Mouse (Mus musculus) kidney, embryonic 16.5 days (tissue): ENCODE measurements around the gene Mrps22. TPM values are rescaled to one million over a fixed set of nuclear protein-coding genes. Genes with fewer than 3 reads are reported as not detected.

ENCODE experiments used
- ATAC-seq: fragments of 200-750 bp; cut with Nextera tagmentation; 2 replicates; pipeline ENCODE4 v1.8.0; 2017; ENCODE audit warnings: moderate TSS enrichment; ENCODE audit not compliant: low FRiP score, low TSS enrichment
- H3K27ac ChIP-seq: fragments of 300-500 bp; sonication (generic); 2 replicates; pipeline ENCODE4 v1.5.1; 2014; ENCODE audit warnings: low read length
- H3K27me3 ChIP-seq: fragments of 300-500 bp; sonication (generic); 2 replicates; pipeline ENCODE4 v1.6.1; 2014; ENCODE audit warnings: low read length, control low read depth, mixed read lengths; ENCODE audit not compliant: insufficient read depth
- H3K36me3 ChIP-seq: fragments of 300-500 bp; sonication (generic); 2 replicates; pipeline ENCODE4 v1.6.1; 2014; ENCODE audit warnings: low read length, control low read depth, mixed read lengths; ENCODE audit not compliant: insufficient read depth
- H3K4me1 ChIP-seq: fragments of 300-500 bp; sonication (generic); 2 replicates; pipeline ENCODE4 v1.6.1; 2014; ENCODE audit warnings: low read length, control low read depth, mixed read lengths; ENCODE audit not compliant: insufficient read depth
- H3K4me2 ChIP-seq: fragments of 300-500 bp; sonication (generic); replicated peaks from 2 replicates; pipeline ENCODE4 v1.6.1; 2014; ENCODE audit warnings: low read depth, low read length
- H3K4me3 ChIP-seq: fragments of 300-500 bp; sonication (generic); 2 replicates; pipeline ENCODE4 v1.5.1; 2014; ENCODE audit warnings: mild to moderate bottlenecking, low read length
- H3K9ac ChIP-seq: fragments of 300-500 bp; sonication (generic); replicated peaks from 2 replicates; pipeline ENCODE4 v1.6.1; 2014; ENCODE audit warnings: low read length
- H3K9me3 ChIP-seq: fragments of 300-500 bp; sonication (generic); 2 replicates; pipeline ENCODE4 v1.6.1; 2016; ENCODE audit warnings: low read length, control low read depth
- WGBS: fragments of 180-500 bp; shearing (Covaris S2); extraction: QIAGEN DNeasy Blood & Tissue Kit; methylation state at CpG from one replicate; pipeline ENCODE4 v1.1.7; 2014; 5-methylcytosine and 5-hydroxymethylcytosine counted together
- polyA plus RNA-seq: library from polyadenylated mRNA; unstranded; fragments of >200 nt; fragmentation: Nextera tagmentation; extraction: Ambion mirVana; gene quantifications from 2 replicates; pipeline ENCODE4 v1.2.1, GENCODE M21; 2015

Gene Mrps22
- polyA plus RNA-seq, result 61.6 and 63.2 TPM in 2 replicates

- H3K36me3 ChIP-seq, result peaks cover 14% of the 10 kb centered on the region
- no peaks in the 10 kb centered on the region for H3K9me3 ChIP-seq
- peak within 1 kb of the TSS; percentile 20; the same call in 1 of the 2 replicates for H3K27ac ChIP-seq
- WGBS, result under 1% methylated on average over 44 of the region's 44 CpGs
- peak within 1 kb of the TSS; percentile 79 for H3K9ac ChIP-seq
- peak within 1 kb of the TSS; percentile 93 for H3K4me3 ChIP-seq
- no peaks in the 10 kb centered on the region for H3K27me3 ChIP-seq
- peak; percentile 98 for ATAC-seq
- peak within 1 kb of the TSS; percentile 86 for H3K4me2 ChIP-seq
- peaks cover 14% of the 10 kb centered on the region for H3K4me1 ChIP-seq
Measured at GRCm38 (mm10) chr9:98601156-98601836, at the start of gene Mrps22. Mrps22 (minus strand) TSS chr9:98601660.

- WGBS, result 36% methylated on average over 8 of the region's 8 CpGs
- no peak overlapping the region for H3K27ac ChIP-seq
- no peaks in the 10 kb centered on the region for H3K9me3 ChIP-seq
- no peak overlapping the region for H3K4me2 ChIP-seq
- no peaks in the 10 kb centered on the region for H3K36me3 ChIP-seq
- H3K9ac ChIP-seq, result no peak overlapping the region
- no peaks in the 10 kb centered on the region for H3K27me3 ChIP-seq
- ATAC-seq, result no peak
- H3K4me3 ChIP-seq, result no peak overlapping the region
- H3K4me1 ChIP-seq, result no peaks in the 10 kb centered on the region
Measured at GRCm38 (mm10) chr9:98650547-98650946, 49.1 kb upstream of the Mrps22 start.

GRCm38 (mm10) chr9:98647418-98647817 is 46.0 kb upstream of the Mrps22 start:
- Histone ChIP-seq H3K4me2 (no peak overlapping the region), H3K9ac (no peak overlapping the region), H3K9me3 (no peaks in the 10 kb centered on the region), H3K4me1 (no peaks in the 10 kb centered on the region), H3K27ac (no peak overlapping the region), H3K27me3 (no peaks in the 10 kb centered on the region), H3K36me3 (no peaks in the 10 kb centered on the region), H3K4me3 (no peak overlapping the region)
- ATAC-seq, result no peak
- WGBS, result 57% methylated on average over 12 of the region's 12 CpGs

- no peaks in the 10 kb centered on the region for H3K4me1 ChIP-seq
- no peak overlapping the region for H3K4me2 ChIP-seq
- H3K27me3 ChIP-seq, result no peaks in the 10 kb centered on the region
- WGBS, result 13% methylated on average over 4 of the region's 4 CpGs
- peak; percentile 81 for ATAC-seq
- H3K9me3 ChIP-seq, result no peaks in the 10 kb centered on the region
- no peak overlapping the region for H3K27ac ChIP-seq
- H3K36me3 ChIP-seq, result no peaks in the 10 kb centered on the region
- H3K9ac ChIP-seq, result no peak overlapping the region
- no peak overlapping the region for H3K4me3 ChIP-seq
Measured at GRCm38 (mm10) chr9:98645750-98646149, 44.3 kb upstream of the Mrps22 start.

GRCm38 (mm10) chr9:98642126-98642525 is 40.7 kb upstream of the Mrps22 start:
- 80% methylated on average over 6 of the region's 6 CpGs for WGBS
- ATAC-seq, result no peak
- Histone ChIP-seq H3K9ac (no peak overlapping the region), H3K4me3 (no peak overlapping the region), H3K27ac (no peak overlapping the region), H3K27me3 (no peaks in the 10 kb centered on the region), H3K9me3 (no peaks in the 10 kb centered on the region), H3K36me3 (no peaks in the 10 kb centered on the region), H3K4me2 (no peak overlapping the region), H3K4me1 (no peaks in the 10 kb centered on the region)

GRCm38 (mm10) chr9:98633287-98634162 is 32.1 kb upstream of the Mrps22 start:
- Histone ChIP-seq H3K27me3 (peaks cover 2% of the 10 kb centered on the region; the same call in 1 of the 2 replicates), H3K9me3 (no peaks in the 10 kb centered on the region), H3K9ac (no peak overlapping the region), H3K36me3 (no peaks in the 10 kb centered on the region), H3K4me3 (no peak overlapping the region), H3K4me2 (no peak overlapping the region), H3K27ac (no peak overlapping the region), H3K4me1 (peaks cover 14% of the 10 kb centered on the region; the same call in 1 of the 2 replicates)
- whole genome bisulfite sequencing, result 31% methylated on average over 13 of the region's 13 CpGs
- ATAC-seq, result peak; percentile 70; the same call in 1 of the 2 replicates

GRCm38 (mm10) chr9:98628480-98628879 is 27.0 kb upstream of the Mrps22 start:
- Histone ChIP-seq H3K4me1 (peaks cover 6% of the 10 kb centered on the region; the same call in 1 of the 2 replicates), H3K9ac (no peak overlapping the region), H3K4me3 (no peak overlapping the region), H3K36me3 (no peaks in the 10 kb centered on the region), H3K27ac (no peak overlapping the region), H3K4me2 (no peak overlapping the region), H3K27me3 (peaks cover 2% of the 10 kb centered on the region; the same call in 1 of the 2 replicates), H3K9me3 (no peaks in the 10 kb centered on the region)
- 49% methylated on average over 3 of the region's 3 CpGs for WGBS
- no peak for ATAC-seq

- H3K4me3 ChIP-seq, result no peak overlapping the region
- no peak for ATAC-seq
- H3K27ac ChIP-seq, result no peak overlapping the region
- H3K4me2 ChIP-seq, result no peak overlapping the region
- 66% methylated on average over 4 of the region's 4 CpGs for WGBS
- H3K4me1 ChIP-seq, result peaks cover 14% of the 10 kb centered on the region
- no peaks in the 10 kb centered on the region for H3K27me3 ChIP-seq
- H3K9ac ChIP-seq, result no peak overlapping the region
- no peaks in the 10 kb centered on the region for H3K36me3 ChIP-seq
- H3K9me3 ChIP-seq, result no peaks in the 10 kb centered on the region
Measured at GRCm38 (mm10) chr9:98604896-98605295, 3.4 kb upstream of the Mrps22 start.

GRCm38 (mm10) chr9:98601837-98602359 is 438 bp upstream of the Mrps22 start:
- Histone ChIP-seq H3K4me1 (peaks cover 14% of the 10 kb centered on the region), H3K4me3 (peak overlapping the region; percentile 93), H3K9ac (peak overlapping the region; percentile 79), H3K4me2 (peak overlapping the region; percentile 86), H3K27ac (no peak overlapping the region), H3K27me3 (no peaks in the 10 kb centered on the region), H3K36me3 (peaks cover 9% of the 10 kb centered on the region; the same call in 1 of the 2 replicates), H3K9me3 (no peaks in the 10 kb centered on the region)
- WGBS, result 52% methylated on average over 11 of the region's 11 CpGs
- ATAC-seq, result peak; percentile 14; the same call in 1 of the 2 replicates
